Mouse (Mus musculus): Measurements from ENCODE around the gene Gm266. TPM values are rescaled to one million over a fixed set of nuclear protein-coding genes. Genes with fewer than 3 reads are reported as not detected.

The Gm266 gene
- polyA plus RNA-seq, 2 experiments from 2014 or later: not detected

DNA sequence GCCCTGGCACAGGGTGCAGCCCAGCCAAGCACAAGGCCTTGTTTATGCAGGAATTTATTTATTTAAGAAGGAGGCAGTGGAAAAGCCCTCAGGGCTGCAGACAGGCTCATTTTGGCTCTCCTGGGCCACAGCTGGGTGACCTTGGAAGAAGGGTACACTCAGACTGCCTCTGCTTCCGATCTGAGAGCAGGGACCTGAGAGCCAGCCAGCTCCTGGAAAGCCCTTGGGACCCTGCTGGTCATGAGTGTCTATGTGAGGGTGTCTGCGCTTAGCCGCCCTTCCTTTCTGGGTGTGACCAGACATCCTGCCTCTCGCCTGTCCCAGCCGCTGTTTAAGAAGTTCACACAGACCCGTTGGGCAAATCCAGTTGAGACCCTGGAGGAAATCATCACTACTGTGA is 35.3 kb downstream of the Gm266 start:
- ATAC-seq: no peak

GRCm38 (mm10) chr12:111448931-111449705 is 36.5 kb downstream of the Gm266 start:
- ATAC-seq: no peak

- no peak for ATAC-seq
Measured at GRCm38 (mm10) chr12:111447898-111448760, 37.5 kb downstream of the Gm266 start.

GRCm38 (mm10) chr12:111447350-111447749 is 38.3 kb downstream of the Gm266 start:
- ATAC-seq: no peak

GRCm38 (mm10) chr12:111446745-111447144 is 38.9 kb downstream of the Gm266 start:
- no peak for ATAC-seq

GRCm38 (mm10) chr12:111445890-111446613 is 39.6 kb downstream of the Gm266 start:
- ATAC-seq: no peak

DNA sequence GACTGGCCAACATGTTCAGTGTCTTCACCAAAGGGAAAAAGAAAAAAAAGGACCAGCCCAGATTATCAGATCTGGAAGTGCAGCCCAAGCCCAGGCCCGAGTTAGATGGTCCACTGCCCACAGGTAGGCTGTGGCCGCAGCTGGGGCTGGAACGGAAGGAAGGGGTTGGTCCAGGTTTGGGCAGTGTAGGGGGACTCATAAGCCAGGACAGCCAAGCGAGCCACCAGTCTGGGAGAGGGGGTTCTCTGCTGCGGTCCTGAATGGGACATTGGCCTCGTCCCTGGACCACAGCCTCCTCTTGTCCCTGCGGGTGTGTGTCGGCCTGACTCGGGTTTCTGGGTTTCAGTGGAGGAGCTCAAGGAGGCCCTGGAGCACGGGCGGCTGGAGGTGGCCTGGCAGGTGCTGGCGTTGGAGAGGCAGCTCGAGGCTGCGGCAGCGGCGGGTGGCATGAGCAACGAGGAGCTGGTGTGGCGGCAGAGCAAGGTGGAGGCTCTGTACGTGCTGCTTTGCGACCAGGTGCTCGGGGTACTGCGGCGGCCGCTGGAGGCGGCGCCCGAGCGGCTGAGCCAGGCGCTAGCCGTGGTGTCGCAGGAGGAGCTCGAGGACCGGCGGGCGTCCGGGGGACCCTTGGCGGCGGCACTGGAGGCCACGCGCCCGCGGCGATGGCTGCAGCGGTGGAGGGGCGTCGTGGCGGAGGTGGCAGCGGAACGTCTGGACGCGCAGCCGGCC is 40.3 kb downstream of the Gm266 start:
- ATAC-seq: no peak

GRCm38 (mm10) chr12:111443921-111444831 is 41.4 kb downstream of the Gm266 start:
- no peak for ATAC-seq

DNA sequence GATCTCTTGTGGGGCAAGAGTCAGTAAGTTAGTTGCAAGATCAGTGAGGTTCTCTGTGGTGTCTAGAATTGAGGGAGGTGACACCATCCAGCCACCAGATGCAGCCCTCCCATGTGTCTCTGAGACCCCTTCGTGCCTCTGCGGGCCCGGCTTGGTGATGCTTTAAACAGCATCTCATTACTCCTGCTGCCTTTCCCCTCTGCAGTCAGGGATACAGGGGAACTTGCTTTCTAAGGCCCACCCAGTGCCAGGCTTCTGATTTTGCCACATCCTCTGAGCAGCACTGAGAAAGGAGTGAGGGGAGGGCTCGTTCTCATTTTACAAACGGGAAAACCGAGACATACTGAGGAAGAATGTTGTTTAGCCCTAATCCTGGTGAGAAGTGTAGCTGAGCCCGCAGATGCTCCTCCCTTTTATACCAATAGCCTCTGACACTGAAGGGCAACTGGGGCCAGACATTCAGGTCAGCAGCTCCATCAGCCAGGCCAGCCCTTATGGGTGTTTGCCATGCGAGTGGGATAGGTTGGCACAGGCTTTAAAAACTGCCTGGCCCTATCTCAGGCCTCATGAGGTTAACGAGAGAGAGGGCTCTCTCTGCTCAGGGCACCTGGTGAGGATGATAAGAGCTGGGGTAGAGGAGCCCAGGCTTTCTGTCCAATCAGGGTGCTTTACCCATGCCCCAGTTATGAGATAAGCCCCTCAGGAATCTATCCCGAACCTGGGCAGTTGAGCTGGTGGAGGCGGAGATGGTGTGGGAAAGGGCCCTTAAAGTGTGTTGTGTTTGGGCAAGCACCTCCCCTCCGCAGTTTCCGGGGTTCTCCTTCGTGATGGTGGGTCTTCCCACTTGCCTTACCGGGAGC is 42.4 kb downstream of the Gm266 start:
- ATAC-seq: no peak

DNA sequence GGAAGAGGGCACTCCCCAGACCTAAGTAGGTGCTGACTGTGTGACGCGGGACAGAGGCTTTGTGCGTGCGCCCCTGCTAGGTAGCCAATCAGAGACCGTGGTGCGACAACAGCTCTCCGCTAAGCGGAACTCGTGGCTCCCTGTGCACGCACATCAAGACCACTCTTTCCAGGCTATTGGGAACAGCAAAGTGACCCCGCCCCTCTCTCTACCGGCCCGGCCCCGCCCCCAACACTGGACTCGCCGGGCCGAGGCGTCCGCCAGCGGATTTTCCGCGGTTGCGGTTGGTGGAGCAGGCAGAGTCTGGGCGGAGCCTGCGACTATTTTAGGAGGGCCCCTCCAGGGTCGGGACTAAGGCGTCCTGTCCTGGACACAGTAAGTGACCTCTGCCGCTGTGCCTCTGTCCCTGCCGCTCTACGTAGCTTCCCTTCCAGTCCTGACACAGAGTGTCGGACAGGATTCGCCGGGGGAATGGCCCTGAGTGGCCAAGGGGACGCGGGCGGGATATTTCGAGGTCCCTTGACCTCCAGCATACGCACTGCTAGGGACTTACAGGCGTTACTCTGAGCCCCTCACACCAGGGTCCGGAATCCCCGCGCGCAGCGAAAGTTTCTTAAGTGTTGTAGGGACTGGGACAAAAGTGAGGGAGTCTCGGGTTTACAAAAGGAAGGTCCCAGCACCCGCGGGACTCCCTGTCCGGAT is 43.2 kb downstream of the Gm266 start, which contains the start of gene Tnfaip2:
Gene Tnfaip2, plus strand, starts transcription at position 161 of the 702 bp plus-strand sequence.
- no peak for ATAC-seq

GRCm38 (mm10) chr12:111441523-111441922 is 44.1 kb downstream of the Gm266 start:
- no peak for ATAC-seq

- ATAC-seq: no peak
Measured at GRCm38 (mm10) chr12:111440701-111441373, 44.8 kb downstream of the Gm266 start.

DNA sequence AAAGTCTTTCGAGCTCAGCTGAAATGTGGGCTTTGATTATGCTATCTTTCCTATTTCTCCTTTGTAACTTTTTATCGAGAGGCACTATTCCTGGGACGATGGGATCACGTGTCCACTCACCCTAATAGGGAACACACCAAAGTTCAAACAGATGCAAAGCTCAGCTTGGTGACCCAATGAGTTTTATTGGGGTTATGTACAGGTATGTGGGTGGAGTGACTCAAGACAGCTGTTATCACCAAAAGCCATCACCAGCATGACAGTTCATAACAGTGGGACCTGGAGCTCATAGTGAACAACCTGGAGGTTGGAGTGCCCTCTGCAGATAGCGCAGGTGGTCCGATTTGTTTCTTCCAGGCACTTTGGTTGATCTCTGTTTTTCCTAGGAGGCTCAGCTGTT is 46.8 kb downstream of the Gm266 start:
- no peak for ATAC-seq

GRCm38 (mm10) chr12:111437222-111437900 is 48.3 kb downstream of the Gm266 start:
- no peak for ATAC-seq

DNA sequence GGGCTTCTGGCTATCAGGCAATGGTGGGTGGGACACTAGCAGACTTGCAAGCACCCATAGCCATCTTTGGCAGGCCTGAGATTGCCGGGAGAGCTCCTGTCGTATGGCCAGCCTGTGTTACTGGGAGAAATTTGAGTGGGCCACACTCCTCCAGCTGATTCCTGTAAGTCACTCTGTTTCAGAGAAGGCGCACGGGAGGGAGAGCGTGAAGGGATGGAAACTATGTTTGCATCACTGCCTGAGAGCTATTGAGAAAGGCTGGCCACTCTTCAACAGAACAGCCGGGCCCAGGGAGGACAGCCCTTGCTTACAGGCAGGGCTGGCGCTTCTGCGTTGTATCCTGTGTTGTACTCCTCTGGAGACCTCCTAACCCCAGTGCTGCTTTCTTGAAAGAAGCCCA is 49.0 kb downstream of the Gm266 start:
- ATAC-seq: no peak

DNA sequence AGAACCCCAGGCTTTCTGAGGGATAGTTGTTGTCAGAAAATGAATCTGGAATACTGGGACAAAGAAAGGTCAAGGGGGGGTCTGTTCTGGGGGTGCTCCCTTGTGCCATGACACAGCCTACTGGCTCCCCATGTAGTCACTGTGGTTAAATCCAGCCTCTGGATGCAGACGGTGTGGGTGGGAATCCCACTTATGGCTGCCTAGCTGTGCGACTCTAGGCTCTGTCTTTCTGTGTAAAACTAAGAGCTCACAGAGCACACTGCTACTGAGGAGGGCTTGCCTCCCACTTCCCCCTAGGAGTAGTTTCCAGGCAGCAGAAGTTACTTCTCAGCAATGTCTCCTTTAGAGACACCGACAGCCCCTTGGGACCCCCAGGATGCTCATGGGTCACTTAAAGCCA is 49.5 kb downstream of the Gm266 start:
- no peak for ATAC-seq

DNA sequence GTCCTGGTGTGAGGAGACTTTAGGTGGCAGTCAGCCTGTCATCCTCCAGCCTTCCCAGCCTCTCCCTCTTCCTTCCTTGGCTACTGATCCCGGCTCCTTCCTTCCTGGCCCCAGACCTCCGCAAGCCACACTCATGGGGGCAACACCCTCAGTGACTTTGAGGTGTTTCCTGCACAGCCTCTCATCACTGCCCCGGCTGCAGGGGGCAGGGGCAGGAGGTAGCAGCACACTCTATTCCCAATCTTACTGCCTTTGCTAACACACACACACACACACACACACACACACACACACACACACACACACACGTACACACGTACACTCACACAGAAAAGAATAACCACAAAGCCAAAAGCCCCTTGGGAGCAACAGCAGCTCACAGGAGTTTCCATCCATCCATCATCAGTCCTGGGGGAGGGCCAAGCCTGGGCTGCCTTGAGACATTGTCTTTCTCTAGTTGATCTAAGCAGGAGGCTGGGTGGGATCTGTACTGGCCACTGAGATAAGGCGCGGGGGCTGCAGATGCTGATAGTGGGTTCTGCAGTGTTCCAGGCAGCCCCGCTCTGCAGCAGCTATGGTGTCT is 50.8 kb downstream of the Gm266 start:
- no peak for ATAC-seq
